Mouse (Mus musculus): ENCODE results near the gene Pgls.
A peak's percentile ranks its signal among the peaks of the same experiment; 100 is the strongest.

Gene Pgls

DNA sequence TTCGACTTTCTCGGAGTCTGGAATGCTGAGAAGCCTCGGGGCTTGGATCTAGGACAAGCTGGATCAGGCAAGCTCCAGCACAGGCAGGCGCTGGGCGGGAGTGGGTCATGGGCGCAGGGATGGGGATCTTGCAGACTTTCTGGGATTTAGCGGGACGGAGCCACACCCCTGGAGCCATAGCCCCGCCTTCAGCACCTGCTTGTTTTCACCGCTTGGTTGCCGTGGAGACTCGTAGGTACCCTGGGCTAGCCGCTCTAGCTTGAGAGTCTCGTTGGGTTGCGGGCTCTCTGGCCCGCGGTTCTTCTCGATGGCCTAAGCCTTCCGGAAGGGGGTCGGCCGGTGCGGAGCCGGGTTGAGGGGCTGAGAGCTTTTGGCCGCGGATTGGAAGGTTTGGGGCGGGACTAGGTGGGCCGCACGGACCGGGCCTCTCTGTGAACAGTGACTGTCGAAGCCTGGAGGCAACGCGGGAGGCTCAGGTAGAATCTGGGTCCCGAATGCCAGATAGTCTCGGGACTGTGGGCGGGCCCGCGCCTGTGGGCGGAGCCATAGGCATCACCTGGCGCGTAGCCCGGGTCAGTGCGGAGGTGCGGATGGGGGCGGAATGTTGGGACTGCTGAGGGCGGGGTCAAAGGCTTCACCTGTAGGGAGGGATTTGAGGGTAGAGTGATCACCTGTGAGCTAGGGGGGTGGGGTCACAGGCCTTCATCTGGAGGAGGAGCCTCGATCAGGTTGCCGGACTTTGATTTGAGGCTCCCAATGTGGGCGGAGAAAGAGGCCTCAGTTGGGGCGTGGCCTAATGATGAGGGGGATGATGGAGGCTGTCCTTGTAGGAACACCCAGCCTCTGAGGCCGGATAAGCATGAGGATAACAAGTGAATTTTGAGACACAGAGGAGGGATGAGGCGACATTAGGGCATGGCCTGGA lies 22.3 kb upstream of the Pgls start:
- peak; percentile 94 for DNase-seq (ENCODE audit: low spot score)

DNA sequence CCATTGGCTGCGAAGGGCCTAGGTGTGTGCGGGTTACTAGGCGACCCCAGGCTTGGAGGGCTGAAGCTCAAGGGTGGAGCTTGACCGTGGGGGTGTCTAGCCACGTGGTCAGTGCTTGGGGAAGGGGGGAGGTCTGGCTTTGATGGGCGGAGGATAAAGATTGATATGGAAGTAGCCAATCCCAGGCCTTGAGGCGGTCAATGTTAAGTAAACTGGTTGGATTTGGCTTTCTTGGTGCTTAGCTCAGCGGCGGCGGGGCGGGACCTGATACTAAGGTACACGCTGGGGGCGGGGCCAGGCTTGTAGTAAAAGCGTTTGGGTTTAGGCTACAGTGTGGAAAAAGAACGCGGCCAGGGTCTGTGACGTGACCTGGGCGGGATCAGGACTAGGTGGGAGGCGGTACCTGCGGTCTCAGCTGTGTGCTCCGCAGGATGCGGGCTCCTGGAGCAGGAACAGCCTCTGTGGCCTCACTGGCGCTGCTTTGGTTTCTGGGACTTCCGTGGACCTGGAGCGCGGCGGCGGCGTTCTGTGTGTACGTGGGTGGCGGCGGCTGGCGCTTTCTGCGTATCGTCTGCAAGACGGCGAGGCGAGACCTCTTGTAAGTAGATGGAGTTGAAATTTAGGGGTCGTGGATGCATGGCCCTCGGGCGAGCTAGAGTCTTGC lies 21.6 kb upstream of the Pgls start:
- DNase-seq (ENCODE audit: low spot score), result peak; percentile 97

DNA sequence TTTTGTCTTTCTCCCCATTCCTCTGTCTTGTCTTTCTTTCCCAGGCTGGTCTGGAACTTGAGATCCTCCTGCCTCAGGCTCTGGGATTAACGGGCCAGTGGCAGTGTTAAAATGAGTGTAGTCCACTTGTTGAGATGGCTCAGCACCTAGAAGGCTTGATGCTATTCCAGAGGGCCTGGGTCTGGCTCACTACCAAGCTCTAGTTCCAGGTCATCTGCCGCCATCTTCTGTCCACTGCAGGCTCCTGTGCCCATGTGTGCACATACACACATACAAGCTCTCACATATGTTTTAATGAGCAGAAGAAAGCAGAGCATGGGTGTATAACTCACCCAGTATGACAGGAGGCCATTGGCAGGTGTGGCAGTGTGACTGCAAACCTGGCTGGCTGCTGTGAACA lies 19.9 kb upstream of the Pgls start:
- no peak for DNase-seq (ENCODE audit: low spot score)

DNA sequence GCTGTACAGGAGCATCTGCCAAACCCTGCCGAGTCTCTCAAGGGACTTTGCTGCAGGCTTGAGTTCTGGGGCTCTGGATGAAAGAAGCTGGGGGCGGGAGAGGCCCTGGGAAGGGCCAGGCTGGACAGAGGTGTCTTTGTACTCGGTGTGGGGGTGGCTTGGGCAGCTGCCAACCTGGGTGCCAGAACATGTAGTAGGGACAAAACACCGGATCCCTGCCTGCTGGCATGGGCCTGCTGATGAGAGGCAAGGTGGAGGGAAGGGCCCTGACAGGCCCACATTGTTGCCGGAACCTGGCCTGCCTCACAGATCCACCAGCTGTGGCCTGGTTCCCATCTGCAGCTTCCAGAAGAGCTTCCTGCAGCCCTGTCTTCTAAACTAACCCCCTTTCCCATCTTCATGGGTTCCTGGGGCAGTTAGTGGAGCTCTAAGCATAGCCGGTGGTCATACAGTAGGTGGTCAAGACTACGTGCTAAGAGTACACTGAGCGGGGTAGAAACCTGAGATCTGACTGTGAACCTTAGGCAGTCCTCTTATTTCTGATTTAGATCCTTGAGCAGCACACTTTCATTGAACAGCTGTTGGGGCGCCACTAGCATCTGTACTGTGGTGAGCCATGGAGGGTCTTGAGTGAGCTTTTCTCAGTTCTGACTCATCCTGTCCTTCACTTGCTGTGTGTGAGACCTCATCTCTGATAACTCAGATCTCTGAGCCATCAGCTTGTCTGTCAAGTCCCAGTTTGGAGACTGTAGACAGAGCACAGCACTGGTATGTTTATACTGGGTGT lies 18.9 kb upstream of the Pgls start:
- DNase-seq (ENCODE audit: low spot score), result peak; percentile 89

DNA sequence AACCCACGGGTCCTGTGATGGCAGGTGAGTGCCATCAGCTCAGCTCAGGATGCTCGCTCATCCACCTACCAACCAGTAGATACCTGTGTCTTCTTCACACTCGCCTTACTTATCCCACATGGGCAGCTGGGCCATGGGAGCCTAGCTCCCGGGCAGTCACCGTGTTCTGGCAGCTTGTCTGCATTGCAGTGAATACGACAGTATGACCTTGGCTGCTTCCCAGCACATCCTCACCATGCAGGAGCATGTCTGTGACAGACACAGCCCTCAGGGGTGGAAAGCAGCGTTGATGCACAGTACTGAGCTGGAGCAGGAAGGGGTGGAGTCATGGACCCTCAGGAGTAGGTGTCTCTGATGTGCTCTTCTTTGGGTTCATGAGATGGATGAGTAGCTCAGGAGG lies 17.6 kb upstream of the Pgls start:
- DNase-seq (ENCODE audit: low spot score), result no peak

DNA sequence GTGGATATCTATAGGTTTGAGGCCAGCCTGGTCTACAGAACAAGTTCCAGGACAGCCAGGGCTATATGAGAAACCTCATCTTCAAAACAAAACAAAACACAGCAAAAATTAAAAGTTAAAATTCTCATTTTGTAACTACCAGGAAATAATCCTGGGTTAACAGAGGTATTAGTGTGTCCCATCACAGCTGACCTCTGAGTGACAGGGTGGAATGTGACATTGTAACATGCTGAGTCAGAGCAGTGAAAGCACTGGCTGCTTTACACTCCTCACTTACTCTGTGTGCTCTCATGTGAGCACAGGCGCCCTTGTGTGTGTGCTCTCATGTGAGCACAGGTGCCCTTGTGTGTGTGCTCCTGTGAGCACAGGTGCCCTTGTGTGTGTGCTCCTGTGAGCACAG lies 17.0 kb upstream of the Pgls start:
- no peak for DNase-seq (ENCODE audit: low spot score)

DNA sequence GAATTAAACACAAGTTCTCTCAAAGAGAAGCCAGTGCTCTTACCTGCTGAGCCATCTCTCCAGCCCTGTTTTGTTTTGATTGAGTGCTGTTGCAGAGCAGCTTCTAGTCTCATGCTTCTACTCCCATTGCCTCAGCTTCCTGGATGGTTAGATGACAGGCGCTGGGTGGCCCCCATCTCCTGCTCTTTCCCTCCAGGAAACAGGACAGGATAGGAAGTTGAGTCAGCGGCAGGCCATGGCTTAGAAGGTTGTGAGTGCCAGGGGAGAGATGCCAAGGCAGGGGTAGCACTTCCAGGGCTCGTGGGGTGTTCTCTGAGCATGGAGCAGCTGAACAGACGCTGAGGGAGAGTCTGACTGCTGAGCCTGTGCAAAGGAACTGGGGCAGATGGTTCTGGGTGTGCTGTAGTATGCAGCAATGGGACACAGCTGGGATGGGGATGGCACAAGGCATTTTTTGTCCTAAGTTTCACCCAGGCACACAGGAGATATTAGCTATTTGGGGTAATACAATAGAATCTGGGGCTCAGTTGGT lies 14.1 kb upstream of the Pgls start:
- peak; percentile 56 for DNase-seq (ENCODE audit: low spot score)

DNA sequence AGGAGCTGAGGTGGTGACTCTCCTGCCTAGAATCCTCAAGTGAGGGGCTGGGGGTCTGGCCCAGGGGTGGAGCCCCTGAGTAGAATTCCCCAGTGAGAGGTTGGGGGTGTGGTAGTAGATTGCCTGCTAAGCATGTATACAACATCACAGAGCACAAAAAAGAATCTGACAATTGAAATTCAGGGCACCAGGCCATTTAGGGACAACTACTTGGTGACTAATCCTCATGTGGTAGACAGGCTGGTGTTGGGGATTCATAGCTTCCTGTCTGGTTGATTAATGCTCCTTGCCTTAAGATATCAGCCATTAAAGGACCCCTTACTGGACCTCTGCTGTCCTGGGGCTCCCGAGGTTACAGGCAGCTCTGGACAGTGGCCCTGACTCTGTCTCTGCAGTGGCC lies 13.0 kb upstream of the Pgls start:
- no peak for DNase-seq (ENCODE audit: low spot score)

DNA sequence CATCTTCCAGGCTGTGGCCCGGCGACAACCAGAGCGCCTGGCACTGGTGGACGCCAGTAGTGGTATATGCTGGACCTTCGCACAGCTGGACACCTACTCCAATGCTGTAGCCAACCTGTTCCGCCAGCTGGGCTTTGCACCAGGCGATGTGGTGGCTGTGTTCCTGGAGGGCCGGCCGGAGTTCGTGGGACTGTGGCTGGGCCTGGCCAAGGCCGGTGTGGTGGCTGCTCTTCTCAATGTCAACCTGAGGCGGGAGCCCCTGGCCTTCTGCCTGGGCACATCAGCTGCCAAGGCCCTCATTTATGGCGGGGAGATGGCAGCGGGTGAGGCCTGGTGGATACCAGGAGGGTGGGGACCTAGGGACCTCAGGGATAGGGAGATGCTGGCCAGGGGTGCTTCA lies 12.5 kb upstream of the Pgls start:
- no peak for DNase-seq (ENCODE audit: low spot score)

DNA sequence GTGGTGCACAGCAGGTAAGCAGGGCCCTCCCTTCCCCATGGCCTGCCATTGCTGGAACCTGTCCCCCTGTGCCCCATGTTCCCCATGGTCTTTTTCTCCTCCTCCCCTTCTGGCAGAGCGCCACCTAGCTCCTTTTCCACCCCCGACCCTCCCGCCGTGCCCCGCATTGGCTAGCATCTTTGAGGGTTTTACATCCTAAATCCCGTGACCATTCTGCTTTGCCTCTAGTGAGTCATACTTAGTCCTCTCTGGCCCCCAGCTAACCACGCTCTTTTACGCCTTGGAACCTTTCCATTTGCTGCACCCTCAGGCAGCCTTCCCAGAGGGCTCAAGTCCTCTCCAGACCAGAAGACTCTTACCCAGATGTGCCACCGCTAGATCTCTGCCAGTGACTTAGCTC lies 11.8 kb upstream of the Pgls start:
- DNase-seq (ENCODE audit: low spot score), result no peak

DNA sequence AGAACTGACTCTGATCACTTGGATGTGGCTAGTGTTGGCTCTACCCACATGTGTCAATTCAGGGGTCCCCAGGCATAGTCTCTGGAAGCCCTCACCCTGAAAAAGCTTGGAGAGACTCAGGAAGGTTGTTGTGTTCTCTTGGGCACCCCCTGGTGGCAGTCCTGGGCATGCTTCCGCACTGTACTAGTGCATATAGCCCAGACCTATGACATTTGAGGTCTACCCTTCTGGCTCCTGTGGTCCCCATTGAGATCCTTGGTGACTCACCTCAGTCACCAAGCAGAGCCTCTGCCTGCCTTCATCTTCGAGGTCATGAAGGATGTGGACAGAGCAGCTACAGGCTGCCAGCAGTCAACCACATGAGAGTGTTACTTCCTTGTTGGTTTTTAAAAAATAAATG lies 5.1 kb upstream of the Pgls start:
- DNase-seq (ENCODE audit: low spot score), result no peak

DNA sequence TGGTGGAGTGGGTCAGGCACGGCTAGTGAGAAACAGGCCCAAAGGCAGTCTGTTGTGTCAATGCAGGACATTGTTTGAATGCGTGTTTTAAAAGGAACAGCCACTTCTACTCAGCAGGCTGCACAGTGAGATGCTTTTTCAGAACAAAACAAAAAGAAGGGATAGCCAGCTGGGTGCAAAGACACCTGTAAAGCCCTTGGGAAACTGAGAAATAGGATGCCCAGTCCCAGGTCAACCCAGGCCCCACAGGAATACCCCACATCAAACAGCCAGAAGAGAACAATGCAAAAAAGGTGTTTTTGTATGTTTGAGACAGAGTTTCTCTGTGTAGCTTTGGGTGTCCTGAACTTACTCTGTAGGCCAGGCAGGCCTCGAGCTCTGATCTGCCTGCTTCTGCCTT lies 3.2 kb upstream of the Pgls start:
- no peak for DNase-seq (ENCODE audit: low spot score)

DNA sequence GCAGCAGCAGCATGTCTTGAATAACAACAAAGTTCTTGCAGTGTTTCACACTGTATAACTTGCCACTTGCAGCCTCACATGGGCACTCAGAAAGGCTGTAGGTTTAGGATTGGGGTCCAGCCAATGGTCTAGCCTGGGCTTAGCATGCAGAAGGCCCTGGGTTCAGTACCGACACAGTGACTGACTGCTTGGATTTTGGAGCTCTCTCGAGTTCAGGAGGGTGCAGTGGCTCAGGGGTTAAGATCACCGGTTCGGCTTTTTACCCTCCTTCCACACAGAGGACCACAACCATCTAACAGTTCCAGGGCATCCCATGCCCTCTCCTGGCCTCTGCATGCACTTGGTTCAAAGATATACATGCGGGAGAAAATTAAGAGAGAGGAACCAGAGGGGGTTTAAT lies 959 bp upstream of the Pgls start:
- no peak for DNase-seq (ENCODE audit: low spot score)

DNA sequence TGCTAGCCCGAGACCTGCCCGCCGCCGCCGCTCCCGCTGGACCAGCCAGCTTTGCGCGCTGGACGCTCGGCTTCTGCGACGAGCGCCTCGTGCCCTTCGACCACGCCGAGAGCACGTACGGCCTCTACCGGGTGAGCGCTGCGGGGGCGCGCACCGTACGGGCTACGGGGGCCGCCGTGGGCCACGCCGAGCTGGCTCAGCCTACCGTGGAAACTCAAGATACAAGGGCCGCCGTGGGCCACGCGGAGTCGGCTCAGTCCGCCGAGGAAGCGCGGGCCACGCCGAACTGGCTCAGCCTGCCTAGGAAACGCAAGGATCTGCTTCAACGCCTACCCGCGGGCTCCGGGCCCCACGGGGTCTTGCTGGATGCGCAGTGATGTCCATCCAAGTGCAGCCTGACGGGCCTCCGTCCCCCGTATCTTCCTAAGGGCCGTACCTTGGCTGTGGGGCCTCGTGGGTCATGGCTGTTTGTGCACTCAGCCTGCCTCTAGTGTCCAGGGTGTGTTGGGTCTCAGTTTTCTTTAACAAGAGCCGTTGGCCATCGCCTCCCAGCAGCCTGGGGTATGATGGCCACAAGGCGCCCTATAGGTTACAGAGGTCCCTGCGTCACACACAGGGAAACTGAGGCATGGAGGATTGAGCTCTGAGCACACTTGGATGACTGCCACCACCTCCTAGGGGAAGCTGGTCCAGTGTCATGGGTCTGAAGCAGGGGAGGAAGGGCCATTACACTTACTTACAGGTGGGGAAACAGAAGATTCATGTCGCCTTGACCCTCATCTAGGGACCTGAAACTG lies 596 bp downstream of the Pgls start:
- DNase-seq (ENCODE audit: low spot score), result peak; percentile 89

DNA sequence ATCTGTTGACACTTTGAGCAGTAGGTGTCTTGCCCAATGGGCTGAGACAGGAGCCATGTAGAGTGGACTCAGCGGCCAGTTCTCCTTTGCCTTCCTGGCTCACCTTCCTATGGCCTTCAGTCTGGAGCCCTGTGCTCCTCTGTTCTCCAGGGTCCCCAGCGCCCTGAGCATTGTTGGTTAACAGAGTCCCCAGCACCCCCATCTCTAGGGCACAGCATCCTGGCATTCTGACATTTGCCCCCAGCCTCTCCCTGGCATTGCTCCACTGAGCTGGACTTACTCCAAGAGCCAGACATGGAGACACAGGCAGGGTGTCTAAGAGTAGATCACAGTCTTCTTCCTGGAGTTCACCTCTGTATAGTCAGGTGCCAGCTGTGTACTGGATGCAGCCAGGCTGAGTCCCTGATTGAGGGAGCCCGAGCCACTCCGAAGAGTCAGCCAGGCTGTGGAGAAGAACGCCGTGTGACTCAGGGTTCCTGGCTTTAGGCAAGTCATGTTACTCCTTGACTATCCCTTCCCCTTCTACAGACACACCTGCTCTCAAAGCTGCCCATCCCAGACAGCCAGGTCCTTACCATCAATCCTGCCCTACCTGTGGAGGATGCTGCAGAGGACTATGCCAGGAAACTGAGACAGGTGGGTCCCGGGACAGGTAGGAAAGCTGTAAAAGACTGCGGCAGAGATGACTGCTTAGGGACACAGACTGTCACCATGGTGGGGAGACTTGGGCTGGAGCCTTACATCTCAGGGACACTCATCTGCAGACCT lies 1.8 kb downstream of the Pgls start:
- no peak for DNase-seq (ENCODE audit: low spot score)

DNA sequence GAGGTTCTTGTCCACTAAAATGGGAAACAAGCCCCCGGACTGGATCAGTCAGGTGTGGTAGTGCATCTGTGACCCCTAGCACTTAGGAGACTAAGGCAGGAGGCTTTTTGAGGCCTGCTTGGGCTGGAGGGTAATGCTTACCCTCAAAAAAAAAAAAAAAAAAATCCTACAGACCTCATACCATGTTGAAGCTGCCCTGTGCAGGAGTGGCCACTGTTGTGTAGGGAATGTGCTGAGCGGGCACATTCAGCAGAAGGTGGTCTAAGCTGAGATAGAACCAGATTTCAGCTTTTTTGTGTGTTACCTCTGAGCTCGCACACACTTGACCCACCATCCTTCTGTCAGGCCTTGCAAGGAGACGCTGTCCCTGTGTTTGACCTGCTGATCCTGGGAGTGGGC lies 2.3 kb downstream of the Pgls start:
- no peak for DNase-seq (ENCODE audit: low spot score)

DNA sequence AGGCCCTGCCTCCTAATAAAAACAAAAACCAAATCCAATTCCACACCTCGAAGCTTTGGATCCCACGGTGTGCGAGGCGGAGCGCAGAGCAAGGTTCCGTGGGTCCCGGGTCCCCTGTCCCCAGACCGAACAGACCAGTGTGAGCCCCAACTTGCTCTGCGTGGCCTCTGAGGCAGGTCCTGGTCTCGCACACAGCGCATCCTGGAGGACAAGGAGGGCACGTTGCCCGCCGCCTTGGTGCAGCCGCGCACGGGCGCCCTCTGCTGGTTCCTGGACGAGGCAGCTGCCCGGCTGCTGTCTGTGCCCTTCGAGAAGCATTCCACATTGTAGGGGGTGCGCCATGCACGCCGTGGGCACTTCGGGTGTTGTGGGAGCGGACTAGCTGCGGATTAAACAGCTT lies 3.9 kb downstream of the Pgls start:
- DNase-seq (ENCODE audit: low spot score), result peak; percentile 91

DNA sequence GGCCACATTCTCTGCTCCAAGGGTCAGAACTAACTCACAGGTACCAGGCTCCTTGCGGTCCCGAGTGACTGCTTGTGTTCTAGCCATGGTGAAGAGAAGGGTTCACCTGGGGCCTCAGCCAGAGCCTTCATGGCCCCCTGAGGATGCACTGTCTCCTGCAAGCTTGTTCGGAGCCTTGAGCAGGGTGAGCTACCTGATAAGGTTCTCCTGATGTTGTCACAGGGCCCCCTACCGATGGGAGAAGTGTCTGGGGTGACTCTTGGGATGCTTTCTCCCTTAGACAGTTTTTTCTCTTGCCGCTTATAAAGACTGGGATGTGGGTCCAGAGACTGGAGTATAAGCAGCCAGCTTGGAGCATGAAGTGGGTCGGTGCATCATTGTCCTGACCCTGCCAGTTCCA lies 4.4 kb downstream of the Pgls start:
- DNase-seq (ENCODE audit: low spot score), result no peak

DNA sequence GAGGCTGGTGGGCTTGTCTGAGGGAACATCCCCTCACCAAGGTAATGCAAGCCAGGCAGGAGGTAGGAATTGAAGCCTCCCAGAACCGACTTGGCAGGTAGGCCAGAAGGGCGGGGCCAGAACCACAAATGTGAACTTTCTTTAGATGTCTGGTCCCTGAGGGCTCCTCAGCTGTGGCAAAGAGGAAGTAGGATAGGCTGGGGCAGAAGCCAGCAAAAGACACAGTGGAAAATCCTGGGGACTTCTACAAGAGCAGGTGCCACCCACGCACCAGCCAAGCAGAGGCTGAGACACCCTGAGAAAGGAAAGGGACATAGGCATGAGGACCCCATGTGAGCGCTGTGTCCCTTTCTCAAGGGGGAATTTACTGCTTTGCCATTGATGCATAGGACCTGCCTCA lies 4.8 kb downstream of the Pgls start:
- DNase-seq (ENCODE audit: low spot score), result no peak

DNA sequence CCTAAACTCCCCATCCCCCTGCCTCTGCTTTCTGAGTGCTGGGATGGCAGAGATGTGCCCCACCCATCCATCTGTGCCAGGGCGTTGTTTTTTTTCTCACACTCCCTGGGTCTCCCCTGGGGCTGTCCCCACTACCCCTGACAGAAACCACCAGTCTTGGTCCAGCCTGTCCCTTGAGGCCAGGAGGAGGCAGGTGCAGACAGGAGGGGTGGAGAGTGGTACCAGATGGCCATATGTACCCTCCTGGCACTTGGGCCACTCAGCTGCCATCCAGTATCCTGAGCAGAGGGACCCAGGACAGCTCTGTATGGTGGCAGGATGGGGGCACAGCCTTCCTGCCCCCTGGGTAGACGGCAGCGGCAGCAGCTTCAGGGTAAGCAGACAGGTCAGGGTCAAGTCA lies 5.5 kb downstream of the Pgls start, which contains the start of gene Fam129c:
TSS of gene Fam129c (plus strand) at position 198 of the 400 bp plus-strand sequence.
- no peak for DNase-seq (ENCODE audit: low spot score)

DNA sequence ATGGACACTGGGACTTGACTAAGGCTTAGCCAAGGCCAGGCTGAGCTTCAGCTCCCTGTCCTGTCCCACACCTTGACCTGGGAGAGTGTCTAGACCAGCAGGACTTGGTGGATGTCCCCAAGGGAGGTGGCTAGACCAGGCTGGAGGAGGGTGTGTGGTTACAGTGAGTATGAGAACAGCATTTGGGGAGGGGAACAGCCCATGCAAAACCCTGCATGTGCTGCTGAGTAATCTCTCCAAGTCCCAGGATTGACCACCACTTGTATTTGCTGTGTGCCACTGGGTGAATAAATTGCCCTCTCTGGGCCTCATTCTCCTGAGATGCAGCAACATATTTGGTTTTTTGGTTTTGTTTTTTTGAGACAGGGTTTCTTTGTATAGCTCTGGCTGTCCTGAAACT lies 6.4 kb downstream of the Pgls start:
- no peak for DNase-seq (ENCODE audit: low spot score)
